Mouse (Mus musculus) forebrain, embryonic 14.5 days (tissue): ENCODE measurements at regions not wholly inside any gene's neighbourhood (a gene's known extent, or its start where the extent isn't known, plus 50 kb on each side); places are given as distances from the start of the nearest gene placed in this dataset.

Source experiments
- ATAC-seq: fragments of 200-750 bp; cut with Nextera tagmentation; 2 replicates; pipeline ENCODE4 v1.8.0; 2017; ENCODE audit warnings: mild to moderate bottlenecking, moderate library complexity
- DNase-seq: peaks from one replicate; pipeline ENCODE4 v3.0.0-alpha.2; 2015; ENCODE audit warnings: low spot score
- H3K27ac ChIP-seq: fragments of 300-500 bp; sonication (generic); 2 replicates; pipeline ENCODE4 v1.5.1; 2014; ENCODE audit warnings: low read depth, mild to moderate bottlenecking, control low read depth, low read length, moderate library complexity
- H3K27me3 ChIP-seq: fragments of 300-500 bp; sonication (generic); replicated peaks from 2 replicates; pipeline ENCODE4 v1.6.1; 2014; ENCODE audit warnings: low read length, control low read depth, mixed read lengths; ENCODE audit not compliant: control insufficient read depth, insufficient read depth
- H3K36me3 ChIP-seq: fragments of 300-500 bp; sonication (generic); 2 replicates; pipeline ENCODE4 v1.6.1; 2014; ENCODE audit warnings: low read length, control low read depth; ENCODE audit not compliant: control insufficient read depth, insufficient read depth
- H3K4me1 ChIP-seq: fragments of 300-500 bp; sonication (generic); 2 replicates; pipeline ENCODE4 v1.6.1; 2014; ENCODE audit warnings: antibody characterized with exemption, low read length, control low read depth; ENCODE audit not compliant: control insufficient read depth, insufficient read depth
- H3K4me2 ChIP-seq: fragments of 300-500 bp; sonication (generic); 2 replicates; pipeline ENCODE4 v1.6.1; 2014; ENCODE audit warnings: mild to moderate bottlenecking, control low read depth, low read length
- H3K4me3 ChIP-seq: fragments of 300-500 bp; sonication (generic); 2 replicates; pipeline ENCODE4 v1.5.1; 2014; ENCODE audit warnings: low read depth, low read length, control low read depth
- H3K9ac ChIP-seq: fragments of 300-500 bp; sonication (generic); 2 replicates; pipeline ENCODE4 v1.6.1; 2014; ENCODE audit warnings: mild to moderate bottlenecking, low read length, control low read depth, moderate library complexity
- H3K9me3 ChIP-seq: fragments of 300-500 bp; sonication (generic); replicated peaks from 2 replicates; pipeline ENCODE4 v1.6.1; 2016; ENCODE audit warnings: low read length, control low read depth, mixed read lengths; ENCODE audit not compliant: control insufficient read depth
- WGBS: fragments of 180-500 bp; shearing (Covaris S2); extraction: QIAGEN DNeasy Blood & Tissue Kit; methylation state at CpG from one replicate; pipeline ENCODE4 v1.1.7; 2014; 5-methylcytosine and 5-hydroxymethylcytosine counted together

GRCm38 (mm10) chr6:75281506-75282194 lies 1215.9 kb downstream of the Gm9008 start:
- peak; percentile 90 for ATAC-seq

GRCm38 (mm10) chr6:75254076-75254414 lies 1243.5 kb downstream of the Gm9008 start:
- Histone ChIP-seq H3K4me3 (no peak overlapping the region), H3K4me1 (no peaks in the 10 kb centered on the region; the same call in 1 of the 2 replicates), H3K9ac (no peak overlapping the region), H3K27ac (peak overlapping the region; percentile 55; the same call in 1 of the 2 replicates), H3K4me2 (no peak overlapping the region), H3K9me3 (no peaks in the 10 kb centered on the region), H3K36me3 (no peaks in the 10 kb centered on the region), H3K27me3 (no peaks in the 10 kb centered on the region)
- DNase-seq (no peak), ATAC-seq (no peak; the same call in 1 of the 2 replicates)
- 67% methylated on average over 3 of the region's 3 CpGs for WGBS

More at GRCm38 (mm10) chr6:75281506-75282194, 1215.9 kb downstream of the Gm9008 start:
- Histone ChIP-seq H3K27ac (no peak overlapping the region), H3K36me3 (no peaks in the 10 kb centered on the region), H3K9me3 (no peaks in the 10 kb centered on the region), H3K4me2 (no peak overlapping the region), H3K9ac (no peak overlapping the region), H3K4me1 (0 out of 2 replicates have a peak, but pooled peaks cover 2% of the 10 kb centered on the region), H3K27me3 (no peaks in the 10 kb centered on the region), H3K4me3 (no peak overlapping the region)
- DNase-seq, result peak; percentile 83
- WGBS, result 0% methylated on average over 1 of the region's 1 CpGs

- H3K27ac ChIP-seq, result peak overlapping the region; percentile 55; the same call in 1 of the 2 replicates
- DNase-seq, result peak; percentile 86
- WGBS, result 30% methylated on average over 4 of the region's 4 CpGs
Observed at GRCm38 (mm10) chr6:75253357-75254075, 1244.1 kb downstream of the Gm9008 start.

GRCm38 (mm10) chr6:75215515-75215914 lies 1282.1 kb downstream of the Gm9008 start:
- H3K4me1 ChIP-seq, result no peaks in the 10 kb centered on the region
- ATAC-seq, result peak; percentile 55; the same call in 1 of the 2 replicates
- H3K9me3 ChIP-seq, result no peaks in the 10 kb centered on the region
- 68% methylated on average over 2 of the region's 2 CpGs for WGBS
- H3K27ac ChIP-seq, result no peak overlapping the region
- no peaks in the 10 kb centered on the region for H3K36me3 ChIP-seq
- H3K27me3 ChIP-seq, result no peaks in the 10 kb centered on the region
- H3K4me3 ChIP-seq, result no peak overlapping the region
- H3K9ac ChIP-seq, result no peak overlapping the region
- H3K4me2 ChIP-seq, result no peak overlapping the region
- peak; percentile 60 for DNase-seq

More at GRCm38 (mm10) chr6:75253357-75254075, 1244.1 kb downstream of the Gm9008 start:
- Histone ChIP-seq H3K9ac (no peak overlapping the region), H3K27me3 (no peaks in the 10 kb centered on the region), H3K4me2 (no peak overlapping the region), H3K9me3 (no peaks in the 10 kb centered on the region), H3K4me1 (no peaks in the 10 kb centered on the region; the same call in 1 of the 2 replicates), H3K4me3 (no peak overlapping the region), H3K36me3 (no peaks in the 10 kb centered on the region)
- ATAC-seq, result peak; percentile 84

- H3K9ac ChIP-seq, result no peak overlapping the region
- WGBS, result 66% methylated on average over 3 of the region's 3 CpGs
- H3K4me1 ChIP-seq, result no peaks in the 10 kb centered on the region
- H3K4me3 ChIP-seq, result no peak overlapping the region
- ATAC-seq, result no peak; the same call in 1 of the 2 replicates
- peak; percentile 66 for DNase-seq
- H3K9me3 ChIP-seq, result no peaks in the 10 kb centered on the region
- H3K27ac ChIP-seq, result no peak overlapping the region
- no peaks in the 10 kb centered on the region for H3K27me3 ChIP-seq
- H3K36me3 ChIP-seq, result no peaks in the 10 kb centered on the region
- no peak overlapping the region for H3K4me2 ChIP-seq
Observed at GRCm38 (mm10) chr6:75212721-75213475, 1284.7 kb downstream of the Gm9008 start.
